Comparison of ENCODE assay signal across 27 mouse cellular contexts in genomic region chr14:32152243-32152965, GRCm38 (mm10). TPM values are rescaled to one million over a fixed set of nuclear protein-coding genes. Genes with fewer than 3 reads are reported as not detected.
"Had no signal": no experiment of that assay in that cellular context is flagged by ENCODE, and none has a peak within 500 bp of the region (broad histone marks: within the 10 kb centered on the region; RNA-seq: fewer than 3 reads in every experiment).

No protein-coding gene starts in this region.

- DNase-seq: kidney, adult 18-20 months; kidney, postnatal 36 days; layer of hippocampus, postnatal 36 days; lung, adult 18-20 months; lung, postnatal 10 days; lung, postnatal 36 days; retina, postnatal 1 day; right cerebral cortex, postnatal 25 days; spleen, adult 18-20 months; thymus, postnatal 25 days had no signal

- H3K9ac ChIP-seq: limb, embryonic 12.5 days; limb, embryonic 15.5 days; liver, embryonic 14.5 days; lung, embryonic 15.5 days; midbrain, embryonic 12.5 days; midbrain, embryonic 15.5 days; neural tube, embryonic 12.5 days; neural tube, embryonic 15.5 days; stomach, embryonic 15.5 days had no signal

- H3K36me3 ChIP-seq: limb, embryonic 12.5 days; limb, embryonic 15.5 days; lung, embryonic 15.5 days; midbrain, embryonic 12.5 days; midbrain, embryonic 15.5 days; neural tube, embryonic 12.5 days; neural tube, embryonic 15.5 days; stomach, embryonic 15.5 days had no signal

- ATAC-seq: midbrain, embryonic 15.5 days had no signal

- H3K27me3 ChIP-seq: limb, embryonic 12.5 days; limb, embryonic 15.5 days; lung, embryonic 15.5 days; midbrain, embryonic 12.5 days; midbrain, embryonic 15.5 days; neural tube, embryonic 12.5 days; neural tube, embryonic 15.5 days; stomach, embryonic 15.5 days had no signal

- H3K4me1 ChIP-seq: limb, embryonic 12.5 days; limb, embryonic 15.5 days; lung, embryonic 15.5 days; midbrain, embryonic 12.5 days; midbrain, embryonic 15.5 days; neural tube, embryonic 12.5 days; neural tube, embryonic 15.5 days; stomach, embryonic 15.5 days had no signal

- H3K27ac ChIP-seq: kidney, postnatal 0 days; left cerebral cortex, adult 2 months; limb, embryonic 12.5 days; limb, embryonic 15.5 days; liver, embryonic 14.5 days; lung, embryonic 15.5 days; midbrain, embryonic 12.5 days; midbrain, embryonic 15.5 days; neural tube, embryonic 12.5 days; neural tube, embryonic 15.5 days; stomach, embryonic 15.5 days had no signal

- H3K4me3 ChIP-seq: left cerebral cortex, adult 2 months; limb, embryonic 12.5 days; limb, embryonic 15.5 days; lung, embryonic 15.5 days; midbrain, embryonic 12.5 days; midbrain, embryonic 15.5 days; neural tube, embryonic 12.5 days; neural tube, embryonic 15.5 days; stomach, embryonic 15.5 days had no signal

RNA-seq across cellular contexts. Expression of gene Msmb, which starts 10.6 kb away (rescaled TPM):
- total RNA-seq: layer of hippocampus, adult 8-10 months; layer of hippocampus, postnatal 10 days; layer of hippocampus, postnatal 36 days; left cerebral cortex, adult 2 months; left cerebral cortex, postnatal 10 days; left cerebral cortex, postnatal 36 days had no signal
- polyA plus RNA-seq: kidney, embryonic 14.5 days; kidney, postnatal 0 days; limb, embryonic 12.5 days; limb, embryonic 15.5 days; lung, embryonic 15.5 days; midbrain, embryonic 12.5 days; midbrain, embryonic 15.5 days; neural tube, embryonic 12.5 days; neural tube, embryonic 15.5 days; stomach, embryonic 15.5 days; thymus, postnatal 0 days had no signal
